Mouse (Mus musculus): Measurements from ENCODE around the gene Olfr1056.
"Not testable (repeated sequence)": the region's sequence is repeated elsewhere in the genome, so short reads cannot be mapped to it uniquely, and the experiment has no call there.

The Olfr1056 gene

GRCm38 (mm10) chr2:86362369-86362768, at the start of gene Olfr1056:
Gene Olfr1056 (minus strand): TSS chr2:86362469.
- DNase-seq, result no peak

DNA sequence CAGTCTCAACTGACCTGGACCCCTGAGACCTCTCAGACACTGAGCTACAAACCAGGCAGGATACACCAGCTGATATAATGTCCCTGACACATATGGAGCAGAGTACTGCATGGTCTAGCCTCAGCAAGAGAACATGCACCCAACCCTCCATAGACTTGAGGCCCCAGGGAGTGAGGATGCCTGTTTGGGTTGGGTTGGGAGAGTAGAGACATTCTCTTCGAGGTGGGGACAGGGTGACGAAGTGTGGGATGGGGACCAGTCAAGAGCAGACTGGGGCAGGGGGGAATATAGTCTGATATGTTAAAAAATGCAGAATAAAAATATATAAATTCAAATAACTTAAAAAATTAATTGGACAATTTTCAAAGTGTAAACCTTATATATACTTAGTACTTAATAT, 32.8 kb upstream of the Olfr1056 start:
- DNase-seq, result no peak

DNA sequence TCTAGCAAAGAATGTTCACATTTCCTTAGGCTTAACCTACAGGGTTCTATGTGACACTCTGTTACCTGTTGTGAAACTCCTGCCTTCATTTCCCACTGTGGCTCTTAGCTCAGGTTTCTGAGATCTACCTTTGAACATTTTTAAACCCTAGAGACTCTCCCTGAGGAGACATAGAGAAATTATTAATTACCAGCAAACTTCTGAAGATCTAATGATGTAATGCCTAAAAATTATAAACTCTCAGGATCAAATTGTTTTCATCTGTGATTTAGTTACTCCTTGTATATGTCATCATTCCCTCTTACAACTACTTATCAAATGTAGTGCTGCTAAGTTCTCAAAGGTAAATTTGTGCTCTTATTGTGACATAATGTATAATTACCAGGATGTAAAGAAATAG, 26.2 kb upstream of the Olfr1056 start, which contains the start of gene Olfr1058:
Gene Olfr1058, minus strand, starts transcription at position 101 of the 400 bp plus-strand sequence.
- not testable (repeated sequence) for DNase-seq

DNA sequence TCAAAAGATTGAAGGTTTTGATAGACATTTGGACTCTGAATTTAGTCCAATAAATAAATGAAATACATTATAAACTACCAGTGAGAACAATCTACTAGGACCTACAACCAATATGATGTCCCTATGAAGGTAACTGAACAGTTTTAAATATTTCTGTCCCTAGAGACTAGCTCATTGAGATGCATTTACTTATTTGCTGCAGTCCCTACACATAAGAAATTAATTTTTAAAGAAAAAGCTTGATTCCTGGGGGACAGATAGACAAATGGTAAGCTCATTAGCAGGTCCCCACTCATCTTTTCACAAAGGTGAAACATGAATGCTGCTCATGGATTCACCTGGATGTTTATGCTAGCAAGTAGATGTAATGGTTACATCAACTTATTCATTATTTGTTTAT, 16.0 kb upstream of the Olfr1056 start, which contains the start of gene Olfr1057:
Gene Olfr1057, minus strand, starts transcription at position 101 of the 400 bp plus-strand sequence.
- DNase-seq, result no peak

DNA sequence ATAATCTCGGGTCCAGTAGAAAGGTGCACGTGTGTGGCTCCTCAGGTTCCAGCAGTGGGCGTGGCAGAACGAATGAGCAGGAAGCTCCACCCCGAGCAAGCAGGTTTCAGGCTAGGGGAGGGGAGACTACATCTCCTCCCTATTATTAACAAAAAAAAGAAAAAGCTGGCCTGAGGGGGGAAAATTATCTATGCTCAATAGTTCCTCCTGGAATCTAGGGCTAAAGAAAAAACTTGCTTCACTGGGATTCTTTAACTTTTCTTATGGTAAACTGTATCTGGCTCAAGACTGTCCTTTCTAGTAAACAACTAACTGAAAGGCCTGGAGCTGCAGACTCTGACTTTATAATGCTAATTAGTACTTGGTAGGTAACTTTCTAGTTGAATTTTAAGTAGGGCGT, 4.1 kb upstream of the Olfr1056 start:
- DNase-seq, result not testable (repeated sequence)

DNA sequence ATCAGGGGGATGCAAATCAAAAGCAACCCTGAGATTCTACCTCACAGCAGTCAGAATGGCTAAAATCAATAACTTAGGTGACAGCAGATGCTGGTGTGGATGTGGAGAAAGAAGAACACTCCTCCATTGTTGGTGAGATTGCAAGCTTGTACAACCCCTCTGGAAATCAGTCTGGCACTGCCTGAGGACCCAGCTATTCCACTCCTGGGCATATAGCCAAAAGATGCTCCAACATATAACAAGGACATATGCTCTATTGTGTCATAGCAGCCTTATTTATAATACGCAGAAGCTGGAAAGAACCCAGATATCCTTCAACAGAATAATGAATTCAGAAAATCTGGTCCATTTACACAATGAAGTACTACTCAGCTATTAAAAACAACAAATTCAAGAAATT, 10.5 kb downstream of the Olfr1056 start:
- DNase-seq, result not testable (repeated sequence)

DNA sequence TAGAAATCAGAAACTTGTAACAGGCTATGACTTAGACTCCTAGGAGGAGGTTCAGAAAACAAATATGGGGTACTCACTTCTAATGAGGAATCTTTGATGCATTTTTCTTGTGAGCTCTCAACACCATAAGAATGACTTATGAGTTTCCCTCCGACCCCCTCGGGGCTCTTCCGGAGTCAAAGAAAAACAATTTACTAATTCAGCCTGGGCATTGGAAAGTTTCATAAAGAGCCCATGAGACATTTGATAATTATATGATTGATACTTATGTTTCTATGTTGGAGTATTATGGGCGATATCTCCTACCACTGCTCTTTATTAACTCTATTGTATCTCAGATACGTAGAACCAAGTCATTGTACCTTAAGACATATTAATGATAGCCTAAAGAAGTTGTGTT, 12.1 kb downstream of the Olfr1056 start, which contains the start of gene Olfr1055:
Gene Olfr1055, minus strand, starts transcription at position 101 of the 400 bp plus-strand sequence.
- DNase-seq, result no peak

DNA sequence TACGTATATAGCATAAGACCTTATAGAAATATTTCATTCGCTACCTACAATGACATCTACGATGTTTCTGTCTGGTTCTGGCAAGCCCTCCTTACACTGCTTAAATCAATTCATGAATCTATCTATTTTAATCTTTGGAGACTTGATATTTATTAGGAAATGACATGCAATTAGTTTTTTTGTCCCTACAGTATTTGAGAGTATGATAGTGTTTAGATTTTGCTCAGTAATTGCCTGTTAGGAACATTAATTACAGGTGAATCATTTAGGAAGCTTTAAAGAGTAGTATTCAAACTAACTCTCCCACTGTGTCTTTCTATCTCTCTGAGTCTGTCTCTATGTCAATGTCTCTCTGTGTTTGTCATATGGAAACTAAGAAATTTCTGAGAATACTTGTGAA, 26.9 kb downstream of the Olfr1056 start, which contains the start of gene Olfr1054:
Gene Olfr1054, minus strand, starts transcription at position 101 of the 400 bp plus-strand sequence.
- DNase-seq, result no peak

DNA sequence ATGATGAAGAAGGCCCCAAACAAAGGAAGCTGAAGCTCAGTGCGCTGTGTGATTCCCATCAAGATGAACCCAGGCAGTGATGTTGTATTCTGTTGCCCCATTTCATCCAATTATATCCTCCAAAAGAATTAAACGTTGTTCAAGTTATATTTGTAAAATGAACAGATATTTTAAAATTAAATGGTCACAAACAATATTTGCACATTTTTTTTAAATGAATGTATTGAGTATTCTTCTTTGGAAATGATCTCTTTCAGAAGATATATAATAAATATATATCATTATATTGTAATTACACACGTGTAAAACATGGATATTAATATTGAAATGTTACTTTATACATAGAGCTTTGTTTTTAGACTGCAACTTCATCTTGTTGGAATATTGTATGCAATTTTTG, 47.1 kb downstream of the Olfr1056 start, which contains the start of gene Olfr1053:
Gene Olfr1053, minus strand, starts transcription at position 101 of the 400 bp plus-strand sequence.
- no peak for DNase-seq

Data from kidney, postnatal 14 days (tissue).